Mouse (Mus musculus) erythroid progenitor cell, adult 5-6 weeks (primary cell): Measurements from ENCODE around the gene Spesp1. TPM values are rescaled to one million over a fixed set of nuclear protein-coding genes. Genes with fewer than 3 reads are reported as not detected.

Experiments used
- ATAC-seq: replicated peaks from 2 replicates; pipeline ENCODE4 v1.8.0; 2016; ENCODE audit warnings: moderate number of reproducible peaks, mild to moderate bottlenecking, moderate TSS enrichment, inconsistent platforms; ENCODE audit not compliant: poor library complexity, low FRiP score, severe bottlenecking
- total RNA-seq, 2 experiments: library from RNA; stranded (forward) in 1 of 2; stranded (reverse) in 1 of 2; fragments of 150-400 nt in 1 of 2; fragments of 186-747, 209-891 nt in 1 of 2; gene quantifications; 2 replicates each; pipeline versions ENCODE4 v1.2.3 to v1.2.4; 2015 to 2017; ENCODE audit warnings: low replicate concordance in 2 of 2

The Spesp1 gene
- total RNA-seq, 2 experiments from 2014 or later: not detected

- no peak for ATAC-seq
Observed at GRCm38 (mm10) chr9:62250296-62250695, 31.7 kb downstream of the Spesp1 start.

GRCm38 (mm10) chr9:62246380-62246942 is 35.5 kb downstream of the Spesp1 start:
- no peak for ATAC-seq

- no peak for ATAC-seq
Observed at GRCm38 (mm10) chr9:62245612-62246379, 36.2 kb downstream of the Spesp1 start.

GRCm38 (mm10) chr9:62244612-62245010 is 37.4 kb downstream of the Spesp1 start:
- no peak for ATAC-seq

- ATAC-seq: peak; percentile 46; the same call in 1 of the 2 replicates
Observed at GRCm38 (mm10) chr9:62243991-62244611, 37.9 kb downstream of the Spesp1 start.

GRCm38 (mm10) chr9:62240036-62240435 is 42.0 kb downstream of the Spesp1 start:
- ATAC-seq: no peak

GRCm38 (mm10) chr9:62237381-62237980 is 44.5 kb downstream of the Spesp1 start:
- no peak for ATAC-seq

GRCm38 (mm10) chr9:62235501-62235900 is 46.5 kb downstream of the Spesp1 start:
- ATAC-seq: no peak

GRCm38 (mm10) chr9:62232649-62233048 is 49.4 kb downstream of the Spesp1 start:
- no peak for ATAC-seq

- peak; percentile 19; the same call in 1 of the 2 replicates for ATAC-seq
Observed at GRCm38 (mm10) chr9:62231046-62231445, 51.0 kb downstream of the Spesp1 start.

GRCm38 (mm10) chr9:62229985-62230384 is 52.0 kb downstream of the Spesp1 start:
- ATAC-seq: no peak

- no peak for ATAC-seq
Observed at GRCm38 (mm10) chr9:62222481-62222880, 59.5 kb downstream of the Spesp1 start.

GRCm38 (mm10) chr9:62222029-62222428 is 60.0 kb downstream of the Spesp1 start:
- ATAC-seq: no peak

Other genes with a start within 250 kb of the Spesp1 start
- gene Glce, start 159.6 kb downstream of the Spesp1 start, total RNA-seq (2015; ENCODE audit: low replicate concordance): 0.42 and 0.72 TPM in 2 replicates
- gene Glce, start 159.6 kb downstream of the Spesp1 start, total RNA-seq (2017; ENCODE audit: low replicate concordance): 0.08 and 2.1 TPM in 2 replicates
- gene Anp32a, start 59.1 kb upstream of the Spesp1 start, total RNA-seq (2015; ENCODE audit: low replicate concordance): 114 and 141 TPM in 2 replicates
- 101 and 162 TPM in 2 replicates for gene Anp32a, start 59.1 kb upstream of the Spesp1 start, total RNA-seq (2017; ENCODE audit: low replicate concordance)